Mouse (Mus musculus) natural killer cell, adult 2 months (primary cell): ENCODE results near the gene Ak8.

Experiments used
- DNase-seq, 2 experiments: peaks; one replicate each; pipeline ENCODE4 v3.0.0; 2022; ENCODE audit warnings: low spot score in 2 of 2

Ak8 gene

GRCm38 (mm10) chr2:28796298-28796697, 96.3 kb downstream of the Ak8 start:
- no peak for DNase-seq

GRCm38 (mm10) chr2:28797490-28798106, 97.6 kb downstream of the Ak8 start:
- no peak for DNase-seq

GRCm38 (mm10) chr2:28798390-28798789, 98.4 kb downstream of the Ak8 start:
- DNase-seq, result no peak

GRCm38 (mm10) chr2:28799575-28799974, 99.6 kb downstream of the Ak8 start:
- DNase-seq, result no peak

GRCm38 (mm10) chr2:28803406-28803805, 103.4 kb downstream of the Ak8 start:
- DNase-seq, result no peak

- no peak for DNase-seq
These were observed 108.9 kb downstream of the Ak8 start for GRCm38 (mm10) chr2:28808841-28809240.

- no peak for DNase-seq
These were observed 110.5 kb downstream of the Ak8 start for GRCm38 (mm10) chr2:28810260-28811013.

GRCm38 (mm10) chr2:28818866-28819265, 118.9 kb downstream of the Ak8 start:
- DNase-seq, result no peak

- no peak for DNase-seq
These were observed 129.3 kb downstream of the Ak8 start for GRCm38 (mm10) chr2:28829265-28829664.

- no peak for DNase-seq
These were observed 136.4 kb downstream of the Ak8 start for GRCm38 (mm10) chr2:28836181-28836940.

- DNase-seq, result no peak
These were observed 139.7 kb downstream of the Ak8 start for GRCm38 (mm10) chr2:28839501-28840221.

GRCm38 (mm10) chr2:28840222-28840951, 140.4 kb downstream of the Ak8 start, which contains the start of the genes Gtf3c4 and Ddx31:
Gene Gtf3c4 (minus strand): TSS chr2:28840360.
Gene Ddx31 (plus strand): TSS chr2:28840406.
- DNase-seq, result peak; percentile 91 to 92

GRCm38 (mm10) chr2:28842042-28842441, 142.1 kb downstream of the Ak8 start:
- DNase-seq, result no peak

GRCm38 (mm10) chr2:28848879-28849278, 148.9 kb downstream of the Ak8 start:
- no peak for DNase-seq

- DNase-seq, result no peak
These were observed 152.6 kb downstream of the Ak8 start for GRCm38 (mm10) chr2:28852594-28852993.

GRCm38 (mm10) chr2:28855773-28856172, 155.8 kb downstream of the Ak8 start:
- no peak for DNase-seq

GRCm38 (mm10) chr2:28859303-28859702, 159.3 kb downstream of the Ak8 start:
- DNase-seq, result no peak

GRCm38 (mm10) chr2:28860678-28861423, 160.9 kb downstream of the Ak8 start:
- DNase-seq, result no peak
